Mouse (Mus musculus) kidney, postnatal 14 days (tissue): ENCODE measurements around the gene Ubr4.
"Not testable (repeated sequence)": the region's sequence is repeated elsewhere in the genome, so short reads cannot be mapped to it uniquely, and the experiment has no call there.

Source experiments
- DNase-seq: peaks from one replicate; pipeline ENCODE4 v3.0.0; 2022; ENCODE audit warnings: mixed read lengths

The Ubr4 gene

DNA sequence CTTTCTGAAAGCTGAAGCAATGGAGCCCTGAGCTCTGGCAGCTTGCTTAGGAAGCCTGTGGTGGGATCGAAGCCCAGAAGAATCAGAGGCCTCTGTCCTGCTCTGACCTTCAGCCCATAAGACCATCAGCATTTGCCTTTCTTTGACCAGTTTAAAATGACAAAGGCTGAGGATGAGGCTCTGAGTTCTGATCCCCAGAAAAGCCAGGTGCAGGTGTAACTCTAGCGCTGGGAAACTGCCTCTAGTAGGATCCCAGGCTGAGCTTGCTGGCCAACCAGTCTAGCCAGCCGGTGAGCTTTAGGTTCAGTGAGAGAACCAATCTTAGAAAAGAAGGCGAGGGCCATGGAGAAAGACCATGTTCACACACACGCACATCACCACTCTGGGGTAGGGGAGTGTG lies 135.9 kb downstream of the Ubr4 start:
- DNase-seq = no peak

- DNase-seq = no peak
Observed at GRCm38 (mm10) chr4:139489946-139490345, 137.5 kb downstream of the Ubr4 start.

GRCm38 (mm10) chr4:139490413-139491055 lies 138.1 kb downstream of the Ubr4 start:
- no peak for DNase-seq

- DNase-seq = no peak
Observed at GRCm38 (mm10) chr4:139491541-139492170, 139.2 kb downstream of the Ubr4 start.

GRCm38 (mm10) chr4:139492258-139492833 lies 139.9 kb downstream of the Ubr4 start:
- no peak for DNase-seq

GRCm38 (mm10) chr4:139493227-139494025 lies 141.0 kb downstream of the Ubr4 start:
- peak; percentile 49 for DNase-seq

DNA sequence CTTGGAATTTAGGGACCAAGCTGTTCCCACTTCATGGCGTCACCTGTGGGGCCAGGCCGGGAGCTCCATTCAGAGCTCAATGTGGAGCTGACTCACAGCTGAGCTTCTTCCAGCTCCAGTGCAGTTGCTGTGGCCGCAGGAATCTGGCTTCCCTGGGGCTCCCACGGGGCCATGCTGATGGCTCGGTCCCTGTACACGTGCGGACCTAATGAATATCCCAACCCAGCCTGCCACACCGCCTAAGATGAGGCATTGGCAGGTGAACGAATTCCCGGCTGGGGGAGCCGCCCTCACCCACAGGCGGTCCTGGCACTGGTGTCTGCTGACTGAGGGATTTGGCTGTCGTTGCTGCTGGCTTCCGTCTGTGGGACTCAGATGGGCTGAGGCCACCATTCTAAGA lies 148.4 kb downstream of the Ubr4 start:
- DNase-seq = no peak

DNA sequence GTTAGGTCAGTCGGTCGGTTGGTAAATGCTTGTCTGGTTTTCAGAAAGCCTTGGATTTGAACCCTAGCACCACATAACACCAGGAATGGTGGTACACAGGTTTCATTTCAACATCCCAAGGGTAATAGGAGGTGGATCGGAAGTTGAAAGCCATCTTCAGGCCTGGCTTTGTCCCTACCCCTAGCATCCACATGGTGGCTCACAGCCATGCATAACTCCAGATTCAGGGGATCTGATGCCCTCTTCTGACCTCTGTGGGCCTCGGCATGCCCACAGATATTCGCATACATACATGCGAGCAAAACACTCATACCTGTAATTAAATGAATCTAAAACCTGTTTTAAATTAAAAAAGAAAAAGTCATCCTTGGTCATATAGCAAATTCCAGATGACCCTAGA lies 149.3 kb downstream of the Ubr4 start:
- no peak for DNase-seq

- DNase-seq = no peak
Observed at GRCm38 (mm10) chr4:139503919-139504318, 151.5 kb downstream of the Ubr4 start.

GRCm38 (mm10) chr4:139505716-139506115 lies 153.3 kb downstream of the Ubr4 start:
- no peak for DNase-seq

GRCm38 (mm10) chr4:139506727-139507126 lies 154.3 kb downstream of the Ubr4 start:
- no peak for DNase-seq

DNA sequence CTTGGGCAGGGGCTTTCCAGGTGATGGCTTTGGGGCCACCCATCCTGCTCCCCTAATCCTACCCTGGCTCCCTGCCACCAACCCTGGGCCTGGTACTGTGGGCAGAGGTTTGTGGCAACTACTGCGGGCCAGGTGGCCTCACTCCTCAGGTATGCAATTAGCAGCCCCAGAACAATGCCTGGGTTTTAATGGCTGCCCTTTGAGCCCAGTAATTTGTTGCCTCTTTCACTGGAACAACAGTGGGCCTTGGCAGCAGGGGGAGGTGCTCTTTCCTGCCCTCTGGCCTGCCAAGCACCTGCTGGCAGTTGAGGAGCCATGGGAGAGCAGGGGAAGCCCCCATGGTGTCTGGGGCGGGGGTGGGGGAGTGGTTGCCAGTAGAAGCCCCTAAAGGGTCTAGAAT lies 156.7 kb downstream of the Ubr4 start:
- no peak for DNase-seq

DNA sequence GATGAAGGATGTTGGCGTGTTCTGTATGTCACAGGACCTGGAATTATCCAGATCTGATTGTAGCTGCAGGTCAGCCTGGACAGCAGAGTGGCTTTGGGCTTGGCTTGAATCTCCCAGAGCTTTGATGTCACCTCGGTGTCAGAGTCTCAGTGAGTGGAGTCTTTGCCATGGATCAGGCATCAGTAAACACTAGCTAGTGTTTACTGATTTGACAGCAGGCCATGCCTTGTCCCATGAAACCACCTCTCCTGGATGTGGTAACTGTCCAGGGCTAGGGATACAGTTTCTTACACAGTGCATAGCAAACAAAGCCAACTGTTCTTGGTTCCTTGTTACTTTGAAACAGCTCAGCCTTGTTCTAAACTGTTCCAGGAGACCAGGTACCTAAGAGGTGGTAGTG lies 159.1 kb downstream of the Ubr4 start:
- DNase-seq = no peak

DNA sequence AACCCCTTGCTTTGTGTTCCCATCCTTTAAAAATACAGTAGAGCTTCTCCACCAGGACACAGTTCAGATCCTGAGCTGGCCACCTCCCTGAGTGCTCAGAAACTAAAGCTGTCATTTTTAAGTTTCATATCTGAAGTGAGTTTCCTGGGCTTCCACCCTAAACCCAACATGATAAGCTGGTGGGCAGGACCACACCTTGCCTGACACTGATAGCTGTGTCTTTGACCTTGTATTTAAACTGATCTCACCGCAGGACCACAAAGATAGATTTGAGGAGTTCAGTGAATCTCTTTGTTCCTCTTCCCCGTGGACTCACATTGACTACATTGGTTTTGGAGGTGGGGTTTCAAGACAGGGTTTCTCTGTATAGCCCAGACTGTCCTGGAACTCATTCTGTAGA lies 160.6 kb downstream of the Ubr4 start:
- DNase-seq = no peak

- no peak for DNase-seq
Observed at GRCm38 (mm10) chr4:139519221-139519620, 166.8 kb downstream of the Ubr4 start.

DNA sequence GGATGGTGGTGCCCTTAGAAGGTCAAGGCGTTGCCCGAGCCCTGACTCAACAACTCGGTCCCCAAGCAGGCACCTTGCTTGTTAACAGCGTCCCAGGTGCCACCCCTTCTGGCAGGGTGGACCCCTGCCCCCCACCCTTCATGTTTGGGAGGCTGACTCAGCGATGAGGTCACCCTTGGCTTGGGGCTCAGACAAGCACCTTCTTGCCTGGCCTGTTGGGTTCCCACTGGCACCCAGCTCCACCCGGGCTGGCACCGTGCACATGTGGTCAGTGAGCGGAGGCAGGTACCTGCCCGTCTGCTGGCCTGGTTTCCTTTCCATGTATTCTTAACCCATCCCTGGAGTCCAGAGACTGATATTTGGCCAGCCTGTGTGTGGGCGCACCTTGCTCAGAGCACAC lies 169.5 kb downstream of the Ubr4 start:
- DNase-seq = no peak

GRCm38 (mm10) chr4:139526475-139526874 lies 174.1 kb downstream of the Ubr4 start:
- no peak for DNase-seq

GRCm38 (mm10) chr4:139530248-139530647 lies 177.8 kb downstream of the Ubr4 start, which contains the start of gene Iffo2:
TSS of gene Iffo2 (plus strand) at chr4:139530548.
- DNase-seq = not testable (repeated sequence)

DNA sequence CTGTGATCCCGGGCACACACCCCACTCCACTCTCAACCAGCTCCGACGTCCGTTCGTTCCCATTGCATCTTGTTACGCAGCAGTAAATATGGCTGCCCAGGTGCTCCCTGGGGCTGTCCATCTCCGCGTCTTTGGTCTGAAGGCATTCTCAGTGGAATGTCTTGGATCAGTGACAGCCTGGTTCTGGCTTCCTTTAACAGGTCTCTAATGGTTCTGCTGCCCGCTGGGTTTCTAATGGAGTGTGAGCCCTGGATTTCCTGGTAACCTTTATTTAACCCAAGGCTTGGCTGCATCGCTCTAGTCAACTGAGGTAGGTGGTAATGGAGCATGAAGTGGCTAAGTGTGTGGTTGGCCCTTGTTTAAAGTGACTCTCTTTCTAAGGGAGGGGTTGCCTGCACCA lies 179.7 kb downstream of the Ubr4 start:
- DNase-seq = peak; percentile 22

GRCm38 (mm10) chr4:139535127-139535695 lies 182.8 kb downstream of the Ubr4 start:
- DNase-seq = peak; percentile 70

DNA sequence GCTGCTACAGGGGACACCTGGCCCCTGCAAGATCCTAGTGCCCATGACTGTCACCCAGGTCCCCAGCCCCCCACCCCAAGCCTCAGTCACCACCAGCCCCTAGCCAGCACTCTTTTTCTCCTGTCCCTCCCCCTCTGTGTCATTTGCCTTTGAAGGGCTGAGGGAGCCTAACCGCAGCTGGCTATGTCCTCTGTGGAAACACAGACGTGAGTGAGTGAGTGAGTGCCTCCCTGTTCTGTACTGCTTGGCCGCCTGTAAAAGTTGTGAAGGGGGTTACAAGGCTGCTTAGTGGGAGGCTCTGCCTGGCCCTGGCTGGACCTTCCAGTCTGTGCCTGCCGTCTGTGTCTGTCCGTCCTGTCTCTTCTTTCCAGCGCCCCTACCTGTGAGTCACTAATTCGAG lies 183.3 kb downstream of the Ubr4 start:
- no peak for DNase-seq

DNA sequence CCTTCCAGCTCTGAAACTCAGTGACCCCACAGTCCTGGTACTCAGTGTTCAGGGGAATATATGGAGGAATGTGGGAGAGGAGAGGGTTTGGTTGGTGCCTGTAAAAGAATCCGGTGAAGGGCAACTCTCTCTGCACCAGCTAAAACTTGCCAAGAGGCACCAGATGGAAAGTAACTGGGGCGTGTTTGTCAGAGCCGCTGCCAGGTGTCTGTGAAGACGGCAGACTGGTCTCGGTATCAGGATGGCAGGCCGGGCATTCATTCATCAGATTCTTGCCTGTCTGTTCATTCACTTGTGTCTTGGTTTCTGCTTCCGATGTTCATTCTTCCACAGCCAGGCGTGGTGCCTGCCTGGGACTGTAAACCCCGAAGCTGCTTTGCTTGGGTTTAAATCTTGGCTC lies 184.3 kb downstream of the Ubr4 start:
- no peak for DNase-seq
